Mouse (Mus musculus) heart, postnatal 14 days (tissue): Measurements from ENCODE around the gene Cabp1. TPM values are rescaled to one million over a fixed set of nuclear protein-coding genes. Genes with fewer than 3 reads are reported as not detected.
A peak's percentile ranks its signal among the peaks of the same experiment; 100 is the strongest.

Experiments
- DNase-seq, 2 experiments: peaks; one replicate each; pipeline ENCODE4 v3.0.0; 2021 to 2022
- intact Hi-C: fragments of 180-260 bp; cut with DNase I; formaldehyde crosslinking; loops from one replicate; pipeline ENCODE4 v1.15.1; 2025
- total RNA-seq, 2 experiments: library from RNA; stranded (reverse); gene quantifications; 2 replicates each; pipeline ENCODE4 v1.2.3; 2021

Gene Cabp1
- total RNA-seq, 2 experiments from 2014 or later, result 3.5 to 4.0 TPM

- intact Hi-C loops, result loop anchor here (2.0 kb wide), 1 partner anchor 21 kb away; no protein-coding TSS in a partner anchor
These were observed 60.7 kb downstream of the Cabp1 start for GRCm38 (mm10) chr5:115133358-115134066.

DNA sequence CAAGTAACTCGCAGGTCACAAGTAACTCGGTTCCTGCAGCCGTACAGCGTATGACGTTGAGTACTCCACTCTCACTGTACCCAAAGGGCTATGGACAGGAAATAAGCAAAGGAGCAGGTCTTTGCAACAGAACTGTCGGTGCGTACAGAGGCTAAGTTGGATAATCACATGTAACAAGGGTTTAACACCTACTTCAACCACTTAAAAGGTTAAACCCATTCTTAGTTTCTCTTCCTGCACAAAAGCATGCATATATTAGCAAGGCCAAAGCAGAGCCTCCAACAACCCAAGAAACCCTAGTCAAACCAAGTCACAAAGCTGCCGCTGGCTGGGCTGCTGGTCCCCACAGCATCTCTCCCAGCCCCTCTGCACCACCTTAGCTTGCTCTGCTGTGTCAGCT lies 61.7 kb downstream of the Cabp1 start:
- intact Hi-C loops, result no loop called here
- DNase-seq, result no peak

More at GRCm38 (mm10) chr5:115133358-115134066, 60.7 kb downstream of the Cabp1 start:
- no peak for DNase-seq

- intact Hi-C loops, result loop anchor here (10.0 kb wide), 1 partner anchor 215 kb away; the partner anchor contains the start of genes Cox6a1, Gatc and Triap1
- no peak for DNase-seq
These were observed 64.9 kb downstream of the Cabp1 start for GRCm38 (mm10) chr5:115129328-115129727.

DNA sequence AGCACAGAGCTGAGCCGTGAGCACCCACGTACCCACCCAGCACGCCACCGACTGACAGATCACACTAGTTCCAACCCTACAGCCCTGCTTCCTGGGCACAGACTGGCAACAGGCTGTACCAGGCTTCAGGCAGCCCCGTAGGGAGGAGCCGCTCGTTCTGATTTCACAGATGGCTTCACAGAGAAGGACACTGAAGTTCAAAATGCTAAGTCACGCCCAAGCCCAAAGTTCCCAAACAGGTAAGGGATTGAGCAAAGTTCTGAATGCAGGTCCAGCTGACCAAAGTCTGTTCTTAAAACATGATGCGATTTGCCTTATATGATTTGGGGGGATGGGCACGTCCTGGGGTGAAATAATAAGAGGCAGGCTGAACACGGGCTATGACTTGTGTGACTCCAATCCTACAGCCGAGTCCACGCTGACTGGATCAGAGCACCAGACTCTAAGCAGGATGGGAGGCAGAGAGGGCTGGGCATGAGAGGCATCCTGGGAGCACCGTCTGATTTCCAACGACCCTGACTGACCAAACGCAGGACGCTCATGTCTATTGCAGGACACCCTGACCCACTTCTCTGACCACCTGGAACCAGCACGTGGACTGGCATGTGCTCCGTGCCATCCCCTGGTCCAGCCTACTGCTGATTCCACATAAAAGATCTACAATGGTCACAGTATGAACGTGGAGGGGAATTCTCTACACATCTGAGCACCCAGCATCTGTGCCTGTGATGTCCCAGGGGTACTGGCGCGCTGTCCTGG lies 66.6 kb downstream of the Cabp1 start:
- DNase-seq, result no peak
- intact Hi-C loops, result loop anchor here (10.0 kb wide), 1 partner anchor 217 kb away; the partner anchor contains the start of genes Cox6a1, Gatc and Triap1

DNA sequence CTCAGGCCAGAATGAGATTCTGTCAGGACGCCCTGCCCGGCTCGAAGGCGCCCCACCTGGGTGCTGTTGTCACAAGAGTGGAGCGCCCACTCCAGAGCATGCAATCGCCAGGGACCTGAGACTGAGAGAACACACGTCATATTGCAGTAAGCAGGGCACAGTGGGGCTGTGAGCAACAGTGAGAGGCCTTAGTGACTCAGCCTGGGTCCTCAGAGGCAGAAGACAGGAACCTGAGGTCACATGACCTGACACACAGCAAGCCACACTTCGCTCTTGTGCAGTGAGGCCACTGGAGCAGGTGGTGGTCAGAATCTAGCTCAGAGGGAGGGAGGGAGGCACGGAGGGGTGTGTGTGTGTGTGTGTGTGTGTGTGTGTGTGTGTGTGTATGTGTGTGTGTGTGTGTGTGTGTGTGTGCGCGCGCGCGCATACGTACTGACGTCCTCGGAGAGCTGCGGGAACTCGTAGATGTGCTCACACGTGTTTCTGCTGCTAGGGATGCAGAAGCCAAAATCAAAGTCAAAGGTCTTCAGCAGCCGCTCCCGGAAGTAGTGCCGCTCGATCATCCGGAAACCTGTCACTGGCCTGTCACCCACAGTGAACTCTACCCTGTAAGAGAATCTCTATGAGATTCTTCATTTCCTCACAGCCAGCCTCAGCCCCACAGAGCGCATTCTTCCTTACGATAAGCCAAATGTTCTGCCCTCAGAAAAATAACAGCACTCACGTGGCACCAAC lies 67.4 kb downstream of the Cabp1 start:
- intact Hi-C loops, result loop anchor here (10.0 kb wide), 1 partner anchor 218 kb away; the partner anchor contains the start of genes Cox6a1, Gatc and Triap1
- DNase-seq, result no peak

- intact Hi-C loops, result loop anchor here (1.0 to 10.0 kb wide), 3 partner anchors 38 to 219 kb away; partner anchors contain the start of genes Cox6a1, Gatc and Triap1
- DNase-seq, result peak; percentile 87 to 90
These were observed 68.8 kb downstream of the Cabp1 start for GRCm38 (mm10) chr5:115125211-115125871.

GRCm38 (mm10) chr5:115124690-115125089 lies 69.5 kb downstream of the Cabp1 start:
- no peak for DNase-seq
- intact Hi-C loops, result loop anchor here (1.0 to 10.0 kb wide), 3 partner anchors 39 to 220 kb away; partner anchors contain the start of genes Cox6a1, Gatc and Triap1

DNA sequence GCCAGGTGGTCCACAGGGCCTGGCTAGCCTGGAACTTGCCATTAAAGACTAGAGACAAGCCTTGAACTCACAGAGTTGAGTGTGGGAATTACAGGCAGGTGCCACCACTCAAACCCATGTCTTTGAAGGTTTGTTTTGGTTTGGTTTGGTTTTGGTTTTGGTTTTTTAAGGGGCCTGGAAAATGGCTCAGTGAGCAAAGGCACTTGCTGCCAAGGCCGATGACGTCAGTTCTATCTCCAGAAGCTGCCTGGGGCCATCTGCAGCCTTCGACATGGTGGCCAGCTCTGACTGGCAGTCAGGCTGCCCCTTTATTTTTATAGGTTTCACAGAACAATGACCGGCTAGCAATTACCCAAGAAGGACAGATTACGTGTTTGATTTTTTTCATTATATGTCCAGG lies 73.2 kb downstream of the Cabp1 start:
- DNase-seq, result no peak
- intact Hi-C loops, result loop anchor here (10.0 kb wide), 1 partner anchor 224 kb away; the partner anchor contains the start of genes Cox6a1, Gatc and Triap1

DNA sequence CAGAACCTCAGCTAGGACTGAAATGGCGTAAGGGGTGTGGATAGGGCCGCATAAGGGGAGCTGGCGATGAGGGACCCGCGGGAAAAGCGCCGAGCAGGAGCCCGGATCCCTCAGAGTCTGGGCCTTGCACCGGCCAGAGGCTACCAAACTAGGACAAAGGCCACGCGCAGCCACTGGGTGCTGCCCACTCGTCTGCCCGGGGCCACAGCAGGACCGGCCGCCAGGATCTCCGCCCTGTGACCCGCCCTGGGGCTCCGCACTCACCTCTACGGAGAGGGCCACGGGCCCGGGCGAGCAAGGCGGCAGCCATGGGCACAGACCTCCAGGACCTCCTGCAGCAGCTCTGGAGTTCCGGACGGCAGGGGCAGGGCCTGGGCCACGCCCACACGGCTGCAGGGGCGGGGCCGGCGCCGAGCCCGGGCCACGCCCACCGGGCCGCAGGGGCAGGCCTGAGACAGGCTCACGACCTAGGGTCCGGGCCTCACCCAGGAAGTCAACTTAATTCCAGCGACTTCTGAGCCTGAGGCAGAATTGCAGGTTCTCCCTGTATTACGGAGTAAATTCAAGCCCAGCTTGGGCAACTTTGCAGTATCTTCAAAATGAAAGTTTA lies 75.1 kb downstream of the Cabp1 start, which contains the start of gene Acads:
Gene Acads, minus strand, starts transcription at position 386 of the 610 bp plus-strand sequence.
- intact Hi-C loops, result no loop called here
- DNase-seq, result peak; percentile 89 to 91

Other genes with a start within 250 kb of the Cabp1 start
- gene Hnf1a, start 223.3 kb downstream of the Cabp1 start, total RNA-seq, result under 1 TPM in 1 of 2 experiments, not detected in 1; 0.10 TPM
- 10 to 100 TPM; 40.6 to 42.5 TPM for gene Sppl3, start 183.2 kb downstream of the Cabp1 start, total RNA-seq
- gene Gm10401, start 96.1 kb downstream of the Cabp1 start, total RNA-seq, result not detected
- 100 to 1,000 TPM; 196 to 208 TPM for gene Acads, start 75.0 kb downstream of the Cabp1 start, total RNA-seq
- 10 to 100 TPM; 24.7 to 25.8 TPM for gene Unc119b, start 59.4 kb downstream of the Cabp1 start, total RNA-seq
- 10 to 100 TPM; 70.0 to 77.1 TPM for gene Mlec, start 36.2 kb downstream of the Cabp1 start, total RNA-seq
- gene Pop5, start 41.5 kb upstream of the Cabp1 start, total RNA-seq, result 10 to 100 TPM; 27.6 to 29.8 TPM
- 100 to 1,000 TPM; 389 to 391 TPM for gene Rnf10, start 78.5 kb upstream of the Cabp1 start, total RNA-seq
- 100 to 1,000 TPM; 143 to 157 TPM for gene Coq5, start 85.3 kb upstream of the Cabp1 start, total RNA-seq
- gene Dynll1, start 106.6 kb upstream of the Cabp1 start, total RNA-seq, result 100 to 1,000 TPM; 135 to 185 TPM
- gene Srsf9, start 132.8 kb upstream of the Cabp1 start, total RNA-seq, result 10 to 100 TPM; 26.3 to 26.9 TPM
- gene Gatc, start 146.8 kb upstream of the Cabp1 start, total RNA-seq, result 10 to 100 TPM; 16.0 to 17.0 TPM
- 10 to 100 TPM; 21.1 to 23.1 TPM for gene Triap1, start 146.8 kb upstream of the Cabp1 start, total RNA-seq
- 100 to 1,000 TPM; 367 to 372 TPM for gene Cox6a1, start 154.6 kb upstream of the Cabp1 start, total RNA-seq
- gene Msi1, start 235.2 kb upstream of the Cabp1 start, total RNA-seq, result 1 to 10 TPM; 1.9 to 2.0 TPM